Mouse (Mus musculus): ENCODE results near the gene Ddx41. TPM values are rescaled to one million over a fixed set of nuclear protein-coding genes. Genes with fewer than 3 reads are reported as not detected.

The Ddx41 gene
- total and polyA plus RNA-seq, 3 experiments, result 59.1 to 101 (median 60.8) TPM

DNA sequence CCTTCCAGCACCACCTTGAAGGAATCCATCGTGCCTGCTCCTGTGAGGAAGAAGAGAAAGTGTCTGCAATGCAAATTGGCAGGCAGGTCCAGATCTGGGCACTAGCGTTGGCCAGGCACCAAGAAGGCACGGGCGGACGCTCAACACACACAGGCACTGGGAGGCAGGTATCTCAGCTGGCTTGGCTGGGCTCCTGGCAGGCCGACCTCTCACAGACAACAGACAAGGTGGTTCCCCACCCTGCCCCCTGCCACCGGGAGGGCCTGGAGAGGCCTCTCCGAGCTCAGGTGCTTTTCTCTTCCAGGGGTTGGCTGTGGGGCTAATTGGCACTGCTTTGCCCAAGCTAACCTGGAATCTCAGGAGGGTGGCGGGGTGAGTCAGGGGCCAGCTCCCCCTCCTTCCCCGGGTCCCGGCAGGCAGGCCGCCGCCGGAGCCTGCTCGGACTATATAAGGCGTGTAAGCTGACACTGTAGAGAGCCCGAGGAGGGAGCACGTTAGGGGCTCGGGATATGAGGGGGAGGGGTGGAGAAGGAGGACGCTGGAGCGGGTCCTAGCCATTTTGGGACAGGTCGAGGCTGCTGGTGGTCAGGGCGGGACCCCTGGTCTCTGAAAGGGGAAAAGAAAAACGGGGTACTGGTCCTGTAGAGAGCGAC, 24.0 kb downstream of the Ddx41 start:
- ATAC-seq (ENCODE audit: extremely low read depth, insufficient number of reproducible peaks, low FRiP score, poor library complexity, severe bottlenecking) (no peak), DNase-seq (ENCODE audit: low spot score) (peak; percentile 61)
- peaks cover 54% of the 10 kb centered on the region for H3K4me1 ChIP-seq (ENCODE audit: insufficient read depth, low read depth, low read length)
- no peaks in the 10 kb centered on the region for H3K9me3 ChIP-seq (replicated peaks)
- TF ChIP-seq CTCF (IDR thresholded peaks at IDR 0.05; ENCODE audit: low read depth, low read length) (no peak), POLR2AphosphoS5 (IDR thresholded peaks at IDR 0.05; ENCODE audit: insufficient replicate concordance, low read depth, low read length) (no peak), GATA2 (IDR thresholded peaks at IDR 0.05; ENCODE audit: borderline replicate concordance, low read depth, low read length) (no peak), GATA1 (IDR thresholded peaks at IDR 0.05; ENCODE audit: borderline replicate concordance, low read length) (no peak), TAL1 (conservative IDR thresholded peaks at IDR 0.05; ENCODE audit: low read depth, low read length) (no peak)
- peaks cover 12% of the 10 kb centered on the region for H3K27me3 ChIP-seq (ENCODE audit: insufficient read depth, low read length)
- peaks cover 39% of the 10 kb centered on the region for H3K36me3 ChIP-seq (replicated peaks)
- peak overlapping the region; percentile 85 for H3K4me3 ChIP-seq (ENCODE audit: low read depth, low read length)

DNA sequence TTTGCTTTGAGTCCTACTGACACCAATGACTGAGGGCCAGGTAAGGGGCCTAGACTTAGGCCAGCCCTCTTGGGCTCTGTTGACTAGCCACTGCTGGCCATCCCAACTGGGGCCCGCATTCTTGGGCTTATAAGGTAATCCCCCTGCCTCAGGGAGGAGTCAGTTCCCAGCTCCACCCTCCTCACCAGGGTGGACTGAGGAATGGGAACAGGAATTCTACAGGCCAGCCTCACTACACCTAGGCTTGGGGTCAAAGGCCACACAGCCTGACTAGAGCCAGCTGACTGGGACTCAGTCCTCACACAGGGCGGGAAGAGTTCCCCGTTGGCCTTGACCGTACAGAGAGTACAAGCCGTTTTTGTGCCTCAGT, 25.0 kb downstream of the Ddx41 start:
- Histone ChIP-seq H3K36me3 (replicated peaks) (peaks cover 50% of the 10 kb centered on the region), H3K9me3 (replicated peaks) (no peaks in the 10 kb centered on the region), H3K4me3 (ENCODE audit: low read depth, low read length) (no peak overlapping the region; the same call in 1 of the 2 replicates), H3K4me1 (ENCODE audit: insufficient read depth, low read depth, low read length) (peaks cover 55% of the 10 kb centered on the region), H3K27me3 (ENCODE audit: insufficient read depth, low read length) (peaks cover 12% of the 10 kb centered on the region)
- no peak for ATAC-seq (ENCODE audit: extremely low read depth, insufficient number of reproducible peaks, low FRiP score, poor library complexity, severe bottlenecking)
- no peak for DNase-seq (ENCODE audit: low spot score)
- TF ChIP-seq TAL1 (conservative IDR thresholded peaks at IDR 0.05; ENCODE audit: low read depth, low read length) (no peak), GATA2 (IDR thresholded peaks at IDR 0.05; ENCODE audit: borderline replicate concordance, low read depth, low read length) (no peak), POLR2AphosphoS5 (IDR thresholded peaks at IDR 0.05; ENCODE audit: insufficient replicate concordance, low read depth, low read length) (no peak), GATA1 (IDR thresholded peaks at IDR 0.05; ENCODE audit: borderline replicate concordance, low read length) (no peak), CTCF (IDR thresholded peaks at IDR 0.05; ENCODE audit: low read depth, low read length) (no peak)

DNA sequence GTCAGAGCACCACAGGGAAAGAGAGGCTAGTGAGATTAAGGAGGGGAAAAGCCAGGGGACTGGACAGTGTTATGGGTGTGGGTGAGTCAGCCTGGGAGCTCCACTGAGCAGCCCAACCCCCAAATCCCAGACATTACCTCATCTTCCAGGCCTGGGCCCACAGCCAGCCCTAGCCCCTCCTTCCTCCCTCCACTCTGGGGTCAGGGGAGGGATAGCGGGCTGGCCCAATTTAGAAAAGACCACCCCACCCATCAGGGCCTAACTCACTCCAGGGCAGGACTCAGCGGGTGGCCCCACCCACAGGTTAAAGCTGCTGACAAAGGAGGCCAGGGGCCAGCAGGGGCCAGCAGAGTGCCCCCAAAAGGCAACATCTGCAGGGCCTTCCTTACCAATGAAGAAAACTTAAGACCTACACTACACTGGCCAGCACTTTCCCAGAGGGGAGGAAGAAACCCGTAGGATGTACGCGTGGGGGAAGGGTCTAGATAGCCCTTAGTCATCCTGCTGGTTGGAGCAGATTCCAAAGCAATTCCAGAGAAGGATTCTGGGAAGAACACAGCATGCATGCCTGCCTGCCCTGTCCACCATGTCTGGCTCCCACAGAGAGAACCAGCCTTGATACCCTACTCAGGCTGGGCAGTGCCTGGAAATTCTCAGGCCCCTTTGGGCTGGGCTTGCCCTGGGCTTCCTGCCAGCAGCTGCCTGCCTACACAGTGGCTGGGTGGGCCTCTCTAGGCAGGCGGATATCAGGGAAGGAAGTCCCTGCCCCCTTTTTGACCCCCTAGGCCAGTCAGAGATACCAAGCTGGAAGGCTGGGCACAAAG, 25.6 kb downstream of the Ddx41 start:
- peak; percentile 69 for DNase-seq (ENCODE audit: low spot score)
- Histone ChIP-seq H3K9me3 (replicated peaks) (no peaks in the 10 kb centered on the region), H3K36me3 (replicated peaks) (peaks cover 56% of the 10 kb centered on the region), H3K4me3 (ENCODE audit: low read depth, low read length) (peak overlapping the region; percentile 46; the same call in 1 of the 2 replicates), H3K4me1 (ENCODE audit: insufficient read depth, low read depth, low read length) (peaks cover 55% of the 10 kb centered on the region), H3K27me3 (ENCODE audit: insufficient read depth, low read length) (peaks cover 12% of the 10 kb centered on the region)
- TF ChIP-seq GATA1 (IDR thresholded peaks at IDR 0.05; ENCODE audit: borderline replicate concordance, low read length) (no peak), POLR2AphosphoS5 (IDR thresholded peaks at IDR 0.05; ENCODE audit: insufficient replicate concordance, low read depth, low read length) (no peak), CTCF (IDR thresholded peaks at IDR 0.05; ENCODE audit: low read depth, low read length) (no peak), GATA2 (IDR thresholded peaks at IDR 0.05; ENCODE audit: borderline replicate concordance, low read depth, low read length) (no peak)
- ATAC-seq (ENCODE audit: extremely low read depth, insufficient number of reproducible peaks, low FRiP score, poor library complexity, severe bottlenecking), result peak; percentile 35

DNA sequence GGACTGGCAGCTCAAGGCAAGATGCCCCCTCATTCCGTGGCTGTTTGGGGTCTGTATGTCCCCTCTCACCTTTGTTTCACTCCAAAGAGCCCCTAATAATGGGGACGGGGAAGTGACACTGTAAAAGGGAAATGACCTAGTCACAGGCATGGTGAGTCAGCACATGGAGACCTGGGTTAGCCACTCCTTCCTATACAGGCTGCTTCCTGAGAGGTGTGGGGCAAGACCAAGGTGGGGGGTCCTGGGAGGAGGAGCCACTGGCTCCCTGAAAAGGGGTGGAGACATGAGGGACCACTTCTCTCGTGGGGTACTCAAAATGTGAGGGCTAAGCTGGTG, 26.2 kb downstream of the Ddx41 start:
- ATAC-seq (ENCODE audit: extremely low read depth, insufficient number of reproducible peaks, low FRiP score, poor library complexity, severe bottlenecking), result peak; percentile 61; the same call in 1 of the 2 replicates

DNA sequence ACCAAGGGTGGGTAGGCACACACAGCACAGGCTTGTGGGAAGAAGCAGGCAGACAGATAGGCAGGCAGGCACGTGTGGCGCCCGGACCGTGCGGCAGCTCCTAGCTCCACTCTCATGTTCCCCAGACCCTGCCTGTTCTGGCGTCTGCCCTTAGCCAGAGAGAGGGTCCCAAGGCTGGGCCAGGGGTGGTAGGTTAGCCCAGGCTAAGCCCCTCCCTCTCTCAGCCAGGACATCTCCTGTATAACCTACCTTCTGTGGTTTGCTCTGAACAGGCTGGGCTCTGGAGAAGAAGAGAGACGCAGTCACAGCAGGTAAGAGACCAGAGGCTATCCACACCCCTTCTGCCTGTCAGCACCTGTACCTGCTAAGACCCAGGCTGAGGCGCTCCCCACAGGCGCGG, 27.9 kb downstream of the Ddx41 start:
- DNase-seq (ENCODE audit: low spot score) (no peak), ATAC-seq (ENCODE audit: extremely low read depth, insufficient number of reproducible peaks, low FRiP score, poor library complexity, severe bottlenecking) (no peak)
- no peak overlapping the region for H3K4me3 ChIP-seq (ENCODE audit: low read depth, low read length)
- no peaks in the 10 kb centered on the region for H3K27me3 ChIP-seq (ENCODE audit: insufficient read depth, low read length)
- H3K4me1 ChIP-seq (ENCODE audit: insufficient read depth, low read depth, low read length), result peaks cover 49% of the 10 kb centered on the region
- TF ChIP-seq GATA2 (IDR thresholded peaks at IDR 0.05; ENCODE audit: borderline replicate concordance, low read depth, low read length) (no peak), POLR2AphosphoS5 (IDR thresholded peaks at IDR 0.05; ENCODE audit: insufficient replicate concordance, low read depth, low read length) (no peak), CTCF (IDR thresholded peaks at IDR 0.05; ENCODE audit: low read depth, low read length) (no peak), GATA1 (IDR thresholded peaks at IDR 0.05; ENCODE audit: borderline replicate concordance, low read length) (no peak), TAL1 (conservative IDR thresholded peaks at IDR 0.05; ENCODE audit: low read depth, low read length) (no peak)
- peaks cover 79% of the 10 kb centered on the region for H3K36me3 ChIP-seq (replicated peaks)
- H3K9me3 ChIP-seq (replicated peaks), result no peaks in the 10 kb centered on the region

More for the DNA sequence above, 26.2 kb downstream of the Ddx41 start:
- peaks cover 7% of the 10 kb centered on the region for H3K27me3 ChIP-seq (ENCODE audit: insufficient read depth, low read length)
- no peaks in the 10 kb centered on the region for H3K9me3 ChIP-seq (replicated peaks)
- H3K36me3 ChIP-seq (replicated peaks), result peaks cover 62% of the 10 kb centered on the region
- peaks cover 55% of the 10 kb centered on the region for H3K4me1 ChIP-seq (ENCODE audit: insufficient read depth, low read depth, low read length)
- DNase-seq (ENCODE audit: low spot score), result peak; percentile 66
- TF ChIP-seq TAL1 (conservative IDR thresholded peaks at IDR 0.05; ENCODE audit: low read depth, low read length) (no peak), GATA2 (IDR thresholded peaks at IDR 0.05; ENCODE audit: borderline replicate concordance, low read depth, low read length) (no peak), GATA1 (IDR thresholded peaks at IDR 0.05; ENCODE audit: borderline replicate concordance, low read length) (no peak), CTCF (IDR thresholded peaks at IDR 0.05; ENCODE audit: low read depth, low read length) (no peak), POLR2AphosphoS5 (IDR thresholded peaks at IDR 0.05; ENCODE audit: insufficient replicate concordance, low read depth, low read length) (no peak)
- H3K4me3 ChIP-seq (ENCODE audit: low read depth, low read length), result peak overlapping the region; percentile 46; the same call in 1 of the 2 replicates

DNA sequence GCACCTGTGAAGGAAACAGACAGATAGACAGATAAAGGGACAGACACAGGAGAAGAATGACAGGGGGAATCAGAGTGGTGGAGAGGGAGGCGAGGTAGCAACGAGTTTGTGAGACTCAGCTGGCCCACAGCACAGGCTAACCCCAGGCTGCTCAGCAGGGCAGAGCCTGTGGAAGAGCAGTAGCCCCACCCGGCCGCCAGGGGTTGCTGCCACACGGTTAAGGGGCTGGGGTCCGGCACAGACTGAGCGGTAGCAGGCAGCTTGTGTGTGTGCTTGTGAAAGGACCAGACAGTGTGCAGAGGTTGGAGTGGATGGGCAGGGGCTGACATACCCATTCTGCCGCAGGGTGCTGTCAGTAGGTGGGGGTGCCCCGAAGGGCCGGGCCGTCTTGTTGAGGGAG, 28.6 kb downstream of the Ddx41 start:
- Histone ChIP-seq H3K36me3 (replicated peaks) (peaks cover 85% of the 10 kb centered on the region), H3K9me3 (replicated peaks) (no peaks in the 10 kb centered on the region), H3K4me1 (ENCODE audit: insufficient read depth, low read depth, low read length) (peaks cover 43% of the 10 kb centered on the region), H3K4me3 (ENCODE audit: low read depth, low read length) (no peak overlapping the region), H3K27me3 (ENCODE audit: insufficient read depth, low read length) (no peaks in the 10 kb centered on the region)
- no peak for DNase-seq (ENCODE audit: low spot score)
- no peak for ATAC-seq (ENCODE audit: extremely low read depth, insufficient number of reproducible peaks, low FRiP score, poor library complexity, severe bottlenecking)
- TF ChIP-seq TAL1 (conservative IDR thresholded peaks at IDR 0.05; ENCODE audit: low read depth, low read length), result no peak
- TF ChIP-seq GATA1 (IDR thresholded peaks at IDR 0.05; ENCODE audit: borderline replicate concordance, low read length), result no peak
- TF ChIP-seq CTCF (IDR thresholded peaks at IDR 0.05; ENCODE audit: low read depth, low read length), result no peak
- no peak for TF ChIP-seq GATA2 (IDR thresholded peaks at IDR 0.05; ENCODE audit: borderline replicate concordance, low read depth, low read length)
- no peak for TF ChIP-seq POLR2AphosphoS5 (IDR thresholded peaks at IDR 0.05; ENCODE audit: insufficient replicate concordance, low read depth, low read length)
